Mouse (Mus musculus) spleen, adult 2 months (tissue): ENCODE results near the gene Cacna1g. TPM values are rescaled to one million over a fixed set of nuclear protein-coding genes. Genes with fewer than 3 reads are reported as not detected.
"Not testable (repeated sequence)": the region's sequence is repeated elsewhere in the genome, so short reads cannot be mapped to it uniquely, and the experiment has no call there.

Experiments
- DNase-seq, 2 experiments: peaks; one replicate each; pipeline versions ENCODE4 v3.0.0 to v3.0.0-alpha.2; 2012 to 2021; ENCODE audit warnings: low spot score in 2 of 2, low read depth in 1 of 2
- H3K27ac ChIP-seq: fragments of 200-500 bp; 2 replicates; pipeline ENCODE4 v1.5.1; 2012; ENCODE audit warnings: low read length, inconsistent platforms; ENCODE audit not compliant: insufficient read depth
- H3K27me3 ChIP-seq: fragments of 200-500 bp; 2 replicates; pipeline ENCODE4 v1.6.1; 2012; ENCODE audit warnings: mild to moderate bottlenecking, moderate library complexity, low read length, inconsistent platforms; ENCODE audit not compliant: control insufficient read depth, insufficient read depth
- H3K36me3 ChIP-seq: fragments of 200-500 bp; 2 replicates; pipeline ENCODE4 v1.6.1; 2012; ENCODE audit warnings: mild to moderate bottlenecking, low read length, inconsistent platforms; ENCODE audit not compliant: control insufficient read depth, insufficient read depth
- H3K4me1 ChIP-seq: fragments of 200-500 bp; 2 replicates; pipeline ENCODE4 v1.6.1; 2011; ENCODE audit warnings: inconsistent platforms; ENCODE audit not compliant: control insufficient read depth, insufficient read depth, insufficient read length
- H3K4me3 ChIP-seq: fragments of 200-500 bp; 2 replicates; pipeline ENCODE4 v1.5.1; 2011; ENCODE audit warnings: mild to moderate bottlenecking, inconsistent platforms; ENCODE audit not compliant: insufficient read depth, insufficient read length; ENCODE audit errors: extremely low read depth
- CTCF ChIP-seq: fragments of 200-500 bp; IDR thresholded peaks from 2 replicates; pipeline ENCODE4 v1.5.1; 2011; ENCODE audit warnings: mild to moderate bottlenecking, inconsistent platforms; ENCODE audit not compliant: insufficient read depth, insufficient read length, insufficient replicate concordance; ENCODE audit errors: extremely low read depth
- POLR2A ChIP-seq: fragments of 200-500 bp; IDR thresholded peaks from 2 replicates; pipeline ENCODE4 v1.6.1; 2011; ENCODE audit warnings: low read depth, low read length, inconsistent platforms
- WGBS: fragments of 180-500 bp; shearing (Covaris S2); methylation state at CpG from one replicate; pipeline ENCODE4 v1.1.7; 2018; 5-methylcytosine and 5-hydroxymethylcytosine counted together
- polyA plus RNA-seq: library from polyadenylated mRNA; depleted of rRNA; stranded (reverse); fragments of >200 nt; gene quantifications from 2 replicates; pipeline ENCODE4 v1.2.3, GENCODE M21; 2012

Gene Cacna1g
- polyA plus RNA-seq, 1 experiment, result 12.0 TPM

- H3K27ac ChIP-seq, result no peak overlapping the region
- no peak for DNase-seq
- H3K4me3 ChIP-seq, result no peak overlapping the region
- H3K4me1 ChIP-seq, result no peaks in the 10 kb centered on the region
- TF ChIP-seq CTCF (no peak), POLR2A (no peak)
- no peaks in the 10 kb centered on the region for H3K36me3 ChIP-seq
- no peaks in the 10 kb centered on the region for H3K27me3 ChIP-seq
- 77% methylated on average over 6 of the region's 6 CpGs for WGBS
Observed at GRCm38 (mm10) chr11:94400996-94401395, 73.0 kb downstream of the Cacna1g start.

- Histone ChIP-seq H3K27me3 (0 out of 2 replicates have a peak, but pooled peaks cover 2% of the 10 kb centered on the region), H3K27ac (no peak overlapping the region), H3K36me3 (no peaks in the 10 kb centered on the region), H3K4me1 (no peaks in the 10 kb centered on the region; the same call in 1 of the 2 replicates), H3K4me3 (no peak overlapping the region)
- WGBS, result 83% methylated on average over 7 of the region's 7 CpGs
- no peak for DNase-seq
- TF ChIP-seq POLR2A (no peak), CTCF (no peak)
Observed at GRCm38 (mm10) chr11:94394107-94394506, 79.9 kb downstream of the Cacna1g start.

GRCm38 (mm10) chr11:94393490-94393889 lies 80.5 kb downstream of the Cacna1g start:
- H3K36me3 ChIP-seq, H3K27ac ChIP-seq, H3K4me3 ChIP-seq, DNase-seq, H3K4me1 ChIP-seq, H3K27me3 ChIP-seq: not testable (repeated sequence)
- WGBS, result 64% methylated on average over 4 of the region's 4 CpGs

GRCm38 (mm10) chr11:94392672-94393109 lies 81.3 kb downstream of the Cacna1g start, which contains the start of gene Abcc3:
Abcc3 (minus strand) TSS chr11:94392997.
- H3K4me3 ChIP-seq, result peak within 1 kb of the TSS; percentile 37
- peak in 1 of 2 experiments; percentile 22 for DNase-seq
- 0 out of 2 replicates have a peak within 1 kb of the TSS, but pooled peaks have one; percentile 6 for H3K27ac ChIP-seq
- H3K27me3 ChIP-seq, result 0 out of 2 replicates have a peak, but pooled peaks cover 2% of the 10 kb centered on the region
- no peak for TF ChIP-seq CTCF
- no peak for TF ChIP-seq POLR2A
- H3K4me1 ChIP-seq, result no peaks in the 10 kb centered on the region; the same call in 1 of the 2 replicates
- 8% methylated on average over 20 of the region's 20 CpGs for WGBS
- no peaks in the 10 kb centered on the region for H3K36me3 ChIP-seq

- no peak for DNase-seq
- H3K4me3 ChIP-seq, result no peak overlapping the region
Observed at GRCm38 (mm10) chr11:94391661-94392060, 82.3 kb downstream of the Cacna1g start.

GRCm38 (mm10) chr11:94390825-94391224 lies 83.2 kb downstream of the Cacna1g start:
- Histone ChIP-seq H3K27me3 (0 out of 2 replicates have a peak, but pooled peaks cover 2% of the 10 kb centered on the region), H3K36me3 (no peaks in the 10 kb centered on the region)
- WGBS, result 72% methylated on average over 6 of the region's 6 CpGs

More at GRCm38 (mm10) chr11:94391661-94392060, 82.3 kb downstream of the Cacna1g start:
- no peak for TF ChIP-seq CTCF
- TF ChIP-seq POLR2A, result no peak
- H3K36me3 ChIP-seq, result no peaks in the 10 kb centered on the region
- 82% methylated on average over 10 of the region's 10 CpGs for WGBS
- peaks cover 3% of the 10 kb centered on the region; the same call in 1 of the 2 replicates for H3K4me1 ChIP-seq
- no peak overlapping the region for H3K27ac ChIP-seq
- 0 out of 2 replicates have a peak, but pooled peaks cover 2% of the 10 kb centered on the region for H3K27me3 ChIP-seq

GRCm38 (mm10) chr11:94389724-94390396 lies 84.1 kb downstream of the Cacna1g start:
- no peak for DNase-seq
- WGBS, result 83% methylated on average over 6 of the region's 6 CpGs
- Histone ChIP-seq H3K27ac (no peak overlapping the region), H3K27me3 (0 out of 2 replicates have a peak, but pooled peaks cover 2% of the 10 kb centered on the region), H3K4me1 (peaks cover 17% of the 10 kb centered on the region; the same call in 1 of the 2 replicates), H3K4me3 (no peak overlapping the region), H3K36me3 (no peaks in the 10 kb centered on the region)
- TF ChIP-seq CTCF, result no peak
- TF ChIP-seq POLR2A, result no peak

More at GRCm38 (mm10) chr11:94390825-94391224, 83.2 kb downstream of the Cacna1g start:
- DNase-seq, result no peak
- TF ChIP-seq POLR2A (no peak), CTCF (no peak)
- Histone ChIP-seq H3K4me3 (no peak overlapping the region), H3K4me1 (peaks cover 9% of the 10 kb centered on the region; the same call in 1 of the 2 replicates), H3K27ac (no peak overlapping the region)
